Mouse (Mus musculus) forebrain, embryonic 13.5 days (tissue): ENCODE measurements around the gene Arl8a. TPM values are rescaled to one million over a fixed set of nuclear protein-coding genes. Genes with fewer than 3 reads are reported as not detected.

Experiments
- ATAC-seq: fragments of 200-750 bp; cut with Nextera tagmentation; 2 replicates; pipeline ENCODE4 v1.8.0; 2017
- H3K27ac ChIP-seq: fragments of 300-500 bp; sonication (generic); 2 replicates; pipeline ENCODE4 v1.5.1; 2015; ENCODE audit warnings: inconsistent platforms, mild to moderate bottlenecking, moderate library complexity
- H3K27me3 ChIP-seq: fragments of 300-500 bp; sonication (generic); 2 replicates; pipeline ENCODE4 v1.6.1; 2015; ENCODE audit warnings: mild to moderate bottlenecking, inconsistent platforms
- H3K36me3 ChIP-seq: fragments of 300-500 bp; sonication (generic); 2 replicates; pipeline ENCODE4 v1.6.1; 2015; ENCODE audit warnings: mild to moderate bottlenecking, inconsistent platforms; ENCODE audit not compliant: poor library complexity, severe bottlenecking
- H3K4me1 ChIP-seq: fragments of 300-500 bp; sonication (generic); 2 replicates; pipeline ENCODE4 v1.6.1; 2015; ENCODE audit warnings: inconsistent platforms
- H3K4me2 ChIP-seq: fragments of 300-500 bp; sonication (generic); 2 replicates; pipeline ENCODE4 v1.6.1; 2015; ENCODE audit warnings: inconsistent platforms, mild to moderate bottlenecking, moderate library complexity
- H3K4me3 ChIP-seq: fragments of 300-500 bp; sonication (generic); 2 replicates; pipeline ENCODE4 v1.5.1; 2015; ENCODE audit warnings: mild to moderate bottlenecking, inconsistent platforms
- H3K9ac ChIP-seq: fragments of 300-500 bp; sonication (generic); 2 replicates; pipeline ENCODE4 v1.6.1; 2015; ENCODE audit warnings: mild to moderate bottlenecking, inconsistent platforms
- H3K9me3 ChIP-seq: fragments of 300-500 bp; sonication (generic); replicated peaks from 2 replicates; pipeline ENCODE4 v1.6.1; 2016; ENCODE audit warnings: inconsistent platforms
- WGBS: fragments of 180-500 bp; shearing (Covaris S2); methylation state at CpG from one replicate; pipeline ENCODE4 v1.1.7; 2015; 5-methylcytosine and 5-hydroxymethylcytosine counted together
- polyA plus RNA-seq: library from polyadenylated mRNA; unstranded; fragments of >200 nt; fragmentation: Nextera tagmentation; extraction: Ambion mirVana; gene quantifications from 2 replicates; pipeline ENCODE4 v1.2.1, GENCODE M21; 2015

Gene Arl8a
- polyA plus RNA-seq, 1 experiment from 2014 or later = 161 TPM

GRCm38 (mm10) chr1:135159074-135159473 lies 12.4 kb downstream of the Arl8a start:
- H3K27me3 ChIP-seq = no peaks in the 10 kb centered on the region; the same call in 1 of the 2 replicates
- peaks cover 23% of the 10 kb centered on the region for H3K36me3 ChIP-seq
- peak; percentile 65 for ATAC-seq
- no peak overlapping the region for H3K4me3 ChIP-seq
- 0 out of 2 replicates have a peak overlapping the region, but pooled peaks have one; percentile 1 for H3K4me2 ChIP-seq
- no peaks in the 10 kb centered on the region for H3K9me3 ChIP-seq
- peaks cover 30% of the 10 kb centered on the region for H3K4me1 ChIP-seq
- 36% methylated on average over 7 of the region's 7 CpGs for WGBS
- no peak overlapping the region for H3K9ac ChIP-seq
- H3K27ac ChIP-seq = peak overlapping the region; percentile 6

GRCm38 (mm10) chr1:135159556-135160123 lies 13.0 kb downstream of the Arl8a start:
- ATAC-seq = no peak
- 77% methylated on average over 11 of the region's 11 CpGs for WGBS
- no peaks in the 10 kb centered on the region for H3K9me3 ChIP-seq

GRCm38 (mm10) chr1:135160411-135161050 lies 13.9 kb downstream of the Arl8a start:
- peaks cover 17% of the 10 kb centered on the region for H3K36me3 ChIP-seq
- H3K4me3 ChIP-seq = no peak overlapping the region
- peaks cover 18% of the 10 kb centered on the region for H3K4me1 ChIP-seq
- no peaks in the 10 kb centered on the region for H3K9me3 ChIP-seq
- H3K27me3 ChIP-seq = no peaks in the 10 kb centered on the region; the same call in 1 of the 2 replicates
- H3K4me2 ChIP-seq = no peak overlapping the region
- no peak for ATAC-seq
- WGBS = 90% methylated on average over 13 of the region's 13 CpGs
- H3K9ac ChIP-seq = no peak overlapping the region
- no peak overlapping the region for H3K27ac ChIP-seq

More at GRCm38 (mm10) chr1:135159556-135160123, 13.0 kb downstream of the Arl8a start:
- Histone ChIP-seq H3K27ac (peak overlapping the region; percentile 6; the same call in 1 of the 2 replicates), H3K9ac (no peak overlapping the region), H3K4me1 (peaks cover 24% of the 10 kb centered on the region), H3K4me2 (no peak overlapping the region), H3K36me3 (peaks cover 23% of the 10 kb centered on the region), H3K4me3 (no peak overlapping the region), H3K27me3 (no peaks in the 10 kb centered on the region; the same call in 1 of the 2 replicates)

GRCm38 (mm10) chr1:135162720-135163119 lies 16.1 kb downstream of the Arl8a start:
- H3K4me1 ChIP-seq = peaks cover 18% of the 10 kb centered on the region
- no peaks in the 10 kb centered on the region for H3K36me3 ChIP-seq
- no peaks in the 10 kb centered on the region; the same call in 1 of the 2 replicates for H3K27me3 ChIP-seq
- no peak overlapping the region for H3K4me2 ChIP-seq
- H3K9me3 ChIP-seq = no peaks in the 10 kb centered on the region
- 31% methylated on average over 6 of the region's 6 CpGs for WGBS
- no peak overlapping the region for H3K4me3 ChIP-seq
- no peak for ATAC-seq
- H3K27ac ChIP-seq = no peak overlapping the region
- H3K9ac ChIP-seq = no peak overlapping the region

- WGBS = 63% methylated on average over 11 of the region's 11 CpGs
- no peak for ATAC-seq
- H3K4me2 ChIP-seq = no peak within 1 kb of the TSS
Measured at GRCm38 (mm10) chr1:135167435-135167834, 20.8 kb downstream of the Arl8a start, which contains the start of gene Gpr37l1. TSS of gene Gpr37l1 (minus strand) at chr1:135167681.

GRCm38 (mm10) chr1:135168453-135169200 lies 22.0 kb downstream of the Arl8a start:
- no peaks in the 10 kb centered on the region for H3K9me3 ChIP-seq
- H3K36me3 ChIP-seq = no peaks in the 10 kb centered on the region
- H3K27me3 ChIP-seq = no peaks in the 10 kb centered on the region
- no peak for ATAC-seq
- H3K9ac ChIP-seq = no peak overlapping the region
- no peak overlapping the region for H3K4me3 ChIP-seq
- H3K27ac ChIP-seq = no peak overlapping the region
- 92% methylated on average over 10 of the region's 10 CpGs for WGBS
- no peaks in the 10 kb centered on the region for H3K4me1 ChIP-seq
- no peak overlapping the region for H3K4me2 ChIP-seq

More at GRCm38 (mm10) chr1:135167435-135167834, 20.8 kb downstream of the Arl8a start, which contains the start of gene Gpr37l1:
- Histone ChIP-seq H3K4me1 (0 out of 2 replicates have a peak, but pooled peaks cover 3% of the 10 kb centered on the region), H3K27ac (no peak within 1 kb of the TSS), H3K9ac (no peak within 1 kb of the TSS), H3K27me3 (no peaks in the 10 kb centered on the region), H3K4me3 (no peak within 1 kb of the TSS), H3K36me3 (no peaks in the 10 kb centered on the region), H3K9me3 (no peaks in the 10 kb centered on the region)

GRCm38 (mm10) chr1:135169556-135170224 lies 23.1 kb downstream of the Arl8a start:
- 62% methylated on average over 12 of the region's 12 CpGs for WGBS

GRCm38 (mm10) chr1:135170299-135170698 lies 23.7 kb downstream of the Arl8a start:
- Histone ChIP-seq H3K36me3 (no peaks in the 10 kb centered on the region), H3K27me3 (no peaks in the 10 kb centered on the region), H3K9me3 (no peaks in the 10 kb centered on the region), H3K4me3 (no peak overlapping the region), H3K4me1 (no peaks in the 10 kb centered on the region), H3K27ac (no peak overlapping the region), H3K9ac (no peak overlapping the region), H3K4me2 (no peak overlapping the region)
- ATAC-seq = 0 out of 2 replicates have a peak, but pooled peaks have one; percentile 21
- 73% methylated on average over 10 of the region's 10 CpGs for WGBS

More at GRCm38 (mm10) chr1:135169556-135170224, 23.1 kb downstream of the Arl8a start:
- no peak overlapping the region for H3K4me2 ChIP-seq
- no peaks in the 10 kb centered on the region for H3K4me1 ChIP-seq
- H3K27ac ChIP-seq = no peak overlapping the region
- H3K9me3 ChIP-seq = no peaks in the 10 kb centered on the region
- ATAC-seq = no peak
- no peaks in the 10 kb centered on the region for H3K27me3 ChIP-seq
- H3K9ac ChIP-seq = no peak overlapping the region
- no peak overlapping the region for H3K4me3 ChIP-seq
- H3K36me3 ChIP-seq = no peaks in the 10 kb centered on the region

GRCm38 (mm10) chr1:135171202-135171601 lies 24.6 kb downstream of the Arl8a start:
- ATAC-seq = no peak
- H3K27me3 ChIP-seq = no peaks in the 10 kb centered on the region
- 84% methylated on average over 7 of the region's 7 CpGs for WGBS
- H3K4me1 ChIP-seq = no peaks in the 10 kb centered on the region
- H3K4me3 ChIP-seq = no peak overlapping the region
- no peak overlapping the region for H3K27ac ChIP-seq
- no peaks in the 10 kb centered on the region for H3K9me3 ChIP-seq
- H3K4me2 ChIP-seq = no peak overlapping the region
- H3K9ac ChIP-seq = no peak overlapping the region
- no peaks in the 10 kb centered on the region for H3K36me3 ChIP-seq

- Histone ChIP-seq H3K27me3 (no peaks in the 10 kb centered on the region), H3K4me1 (no peaks in the 10 kb centered on the region), H3K36me3 (no peaks in the 10 kb centered on the region), H3K4me2 (no peak overlapping the region), H3K4me3 (no peak overlapping the region), H3K9me3 (no peaks in the 10 kb centered on the region), H3K27ac (no peak overlapping the region), H3K9ac (no peak overlapping the region)
- ATAC-seq = peak; percentile 73
- WGBS = 51% methylated on average over 6 of the region's 6 CpGs
Measured at GRCm38 (mm10) chr1:135171984-135172383, 25.4 kb downstream of the Arl8a start.

- Histone ChIP-seq H3K27ac (no peak overlapping the region), H3K4me2 (no peak overlapping the region), H3K36me3 (no peaks in the 10 kb centered on the region), H3K9me3 (no peaks in the 10 kb centered on the region), H3K4me1 (no peaks in the 10 kb centered on the region), H3K27me3 (no peaks in the 10 kb centered on the region), H3K9ac (no peak overlapping the region), H3K4me3 (no peak overlapping the region)
- no peak for ATAC-seq
- 94% methylated on average over 6 of the region's 6 CpGs for WGBS
Measured at GRCm38 (mm10) chr1:135173311-135173710, 26.7 kb downstream of the Arl8a start.
